Mouse (Mus musculus) macrophage (primary cell): ENCODE measurements around the gene Amz1. TPM values are rescaled to one million over a fixed set of nuclear protein-coding genes. Genes with fewer than 3 reads are reported as not detected.

Experiments used
- H3K27ac ChIP-seq: fragments of 350-480 bp; formaldehyde crosslinking; 2 replicates; pipeline ENCODE4 v1.9.0; 2021
- H3K36me3 ChIP-seq: fragments of 350-480 bp; formaldehyde crosslinking; 2 replicates; pipeline ENCODE4 v1.9.0; 2021; ENCODE audit errors: inconsistent target
- H3K4me3 ChIP-seq: fragments of 350-480 bp; formaldehyde crosslinking; 2 replicates; pipeline ENCODE4 v1.9.0; 2021; ENCODE audit errors: inconsistent target
- H3K79me2 ChIP-seq: fragments of 350-480 bp; formaldehyde crosslinking; 2 replicates; pipeline ENCODE4 v1.9.0; 2021; ENCODE audit errors: inconsistent target
- WGBS: methylation state at CpG from one replicate; pipeline ENCODE4 v1.1.7; 2026; ENCODE audit warnings: inconsistent platforms; ENCODE audit not compliant: missing documents; 5-methylcytosine and 5-hydroxymethylcytosine counted together
- polyA plus RNA-seq: library from polyadenylated mRNA; stranded (reverse); fragments of 250-400 nt; gene quantifications from 3 replicates; pipeline ENCODE4 v1.2.4, GENCODE M21; 2018; ENCODE audit warnings: inconsistent platforms

Gene Amz1
- polyA plus RNA-seq, 1 experiment from 2014 or later: 13.4 TPM

DNA sequence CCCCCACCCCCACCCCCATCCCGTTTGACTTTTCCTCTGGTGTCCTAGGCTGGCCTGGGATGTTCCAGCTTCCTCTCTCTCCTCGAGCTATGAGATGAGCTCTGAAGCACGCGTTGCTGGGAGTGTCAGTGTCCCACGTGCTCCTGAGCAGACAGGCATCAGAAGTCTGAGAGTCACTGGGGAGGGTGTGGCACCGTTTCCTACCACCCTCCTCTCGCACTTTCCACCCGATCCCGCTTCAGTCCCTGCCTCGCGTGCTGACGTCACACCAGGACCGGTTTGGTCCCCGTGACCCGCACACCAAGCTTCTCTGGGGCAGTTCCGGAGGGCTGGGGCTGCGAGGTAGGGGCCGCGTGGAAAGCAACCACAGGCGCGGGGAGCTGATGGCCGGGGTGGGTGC is 11.4 kb downstream of the Amz1 start:
- no peaks in the 10 kb centered on the region for H3K36me3 ChIP-seq
- H3K4me3 ChIP-seq: peak overlapping the region; percentile 57; the same call in 1 of the 2 replicates
- H3K27ac ChIP-seq: peak overlapping the region; percentile 53; the same call in 1 of the 2 replicates
- WGBS: 3% methylated on average over 18 of the region's 22 CpGs
- H3K79me2 ChIP-seq: peaks cover 18% of the 10 kb centered on the region; the same call in 1 of the 2 replicates

DNA sequence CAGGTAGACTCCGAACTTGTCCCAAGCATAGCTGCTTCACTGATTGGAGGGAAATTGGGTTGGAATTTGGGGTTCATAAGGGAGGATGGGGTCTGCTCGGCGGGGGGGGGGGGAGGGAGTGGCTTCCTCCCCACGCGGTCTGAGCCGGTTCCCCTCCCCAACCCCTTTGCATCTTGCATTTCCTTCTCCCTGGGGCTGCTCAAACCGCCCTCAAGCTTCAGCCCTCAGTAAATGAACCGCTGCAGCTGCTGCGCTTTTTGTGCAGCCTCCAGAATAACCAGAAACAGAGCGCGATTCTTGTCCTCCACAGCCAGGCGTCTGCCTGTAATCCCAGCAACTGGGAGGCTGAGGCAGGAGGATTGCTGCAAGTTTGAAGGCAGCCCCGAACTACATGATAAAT is 12.2 kb downstream of the Amz1 start:
- peak overlapping the region; percentile 53 for H3K27ac ChIP-seq
- peak overlapping the region; percentile 57 for H3K4me3 ChIP-seq
- WGBS: 11% methylated on average over 8 of the region's 13 CpGs
- H3K36me3 ChIP-seq: no peaks in the 10 kb centered on the region
- peaks cover 18% of the 10 kb centered on the region; the same call in 1 of the 2 replicates for H3K79me2 ChIP-seq

DNA sequence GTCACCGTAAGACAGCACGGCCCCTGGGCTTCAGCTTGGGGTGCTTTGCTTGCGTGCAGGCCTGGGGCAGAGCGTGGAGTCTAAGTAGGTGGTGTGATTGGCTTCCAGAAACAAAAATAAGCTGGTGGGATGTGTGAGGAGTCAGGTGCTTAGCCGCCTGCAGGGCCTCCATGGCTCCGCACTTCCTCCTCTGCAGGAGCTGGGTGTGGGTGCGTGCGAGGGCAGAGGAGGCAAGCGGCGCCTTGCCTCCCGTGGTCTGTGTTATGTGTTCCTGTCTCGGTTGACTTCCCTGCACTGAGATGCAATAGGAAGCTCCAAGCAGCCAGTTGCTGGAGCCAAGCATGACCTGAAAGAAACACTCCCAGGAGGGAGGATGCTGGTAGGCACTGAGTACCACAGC is 15.9 kb downstream of the Amz1 start:
- Histone ChIP-seq H3K27ac (peak overlapping the region; percentile 33), H3K36me3 (no peaks in the 10 kb centered on the region), H3K4me3 (no peak overlapping the region), H3K79me2 (peaks cover 18% of the 10 kb centered on the region; the same call in 1 of the 2 replicates)
- 34% methylated on average over 11 of the region's 12 CpGs for WGBS

DNA sequence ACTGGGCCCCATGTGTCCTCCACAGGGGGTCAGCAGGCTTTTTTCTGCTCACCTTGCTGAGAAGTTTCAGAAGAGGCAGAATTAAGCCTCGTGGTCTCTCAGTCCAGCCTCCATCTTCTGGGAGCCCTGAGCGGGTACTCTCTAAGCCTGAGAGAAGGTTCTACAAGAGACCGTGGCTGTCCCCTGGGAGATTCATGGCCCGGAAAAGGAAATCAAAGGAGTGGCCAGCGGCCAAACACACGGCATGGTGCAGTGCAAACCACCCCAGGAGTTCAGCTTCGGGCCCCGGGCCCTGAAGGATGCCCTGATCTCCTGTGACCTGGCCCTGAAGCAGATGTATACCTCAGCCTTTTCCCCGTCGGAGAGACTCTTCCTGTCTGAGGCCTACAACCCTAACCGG is 17.1 kb downstream of the Amz1 start:
- H3K36me3 ChIP-seq: no peaks in the 10 kb centered on the region
- no peak overlapping the region for H3K27ac ChIP-seq
- no peak overlapping the region for H3K4me3 ChIP-seq
- peaks cover 18% of the 10 kb centered on the region; the same call in 1 of the 2 replicates for H3K79me2 ChIP-seq
- WGBS: 92% methylated on average over 10 of the region's 11 CpGs

DNA sequence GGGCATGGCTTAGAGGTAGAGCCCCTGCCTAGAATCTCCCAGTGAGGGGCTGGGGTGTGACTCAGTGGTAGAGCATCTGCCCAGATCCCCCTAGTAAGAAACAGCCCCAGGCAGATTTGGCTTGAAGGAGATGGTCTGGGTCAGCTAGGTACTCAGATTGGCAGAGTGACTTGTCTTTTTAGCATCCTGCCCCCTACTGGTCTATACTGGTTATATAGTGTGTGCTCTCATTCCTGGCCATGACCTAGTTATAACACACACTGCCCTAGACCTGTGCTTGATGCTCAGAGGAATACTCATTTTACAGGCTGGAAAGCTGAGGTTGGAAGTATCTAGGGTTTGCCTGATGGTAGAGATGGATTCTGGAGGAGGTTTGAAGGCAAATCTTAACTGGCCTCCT is 17.9 kb downstream of the Amz1 start:
- Histone ChIP-seq H3K36me3 (no peaks in the 10 kb centered on the region), H3K4me3 (no peak overlapping the region), H3K27ac (no peak overlapping the region), H3K79me2 (peaks cover 13% of the 10 kb centered on the region; the same call in 1 of the 2 replicates)

DNA sequence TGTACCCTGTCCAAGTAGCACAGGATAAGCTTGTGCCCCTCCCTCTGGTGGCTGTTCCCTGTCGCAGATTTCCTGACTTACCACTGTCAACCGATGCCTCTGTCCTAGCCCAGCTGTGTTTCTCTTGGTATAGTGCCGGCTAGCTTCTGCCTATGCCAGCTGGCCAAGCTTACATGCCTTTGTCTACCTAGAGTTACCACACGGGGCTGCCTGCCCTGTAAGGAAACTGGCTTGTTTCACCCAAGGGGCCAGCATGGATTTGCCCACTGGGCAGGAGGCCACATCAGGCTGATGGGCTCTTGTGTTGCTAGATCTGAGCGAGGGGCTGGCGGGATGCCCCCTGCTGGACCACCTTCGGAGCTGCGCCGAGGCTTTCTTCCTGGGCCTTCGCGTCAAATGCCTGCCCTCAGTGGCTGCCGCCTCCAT is 19.8 kb downstream of the Amz1 start:
- Histone ChIP-seq H3K79me2 (no peaks in the 10 kb centered on the region), H3K27ac (no peak overlapping the region), H3K36me3 (no peaks in the 10 kb centered on the region), H3K4me3 (no peak overlapping the region)
- 62% methylated on average over 12 of the region's 12 CpGs for WGBS

DNA sequence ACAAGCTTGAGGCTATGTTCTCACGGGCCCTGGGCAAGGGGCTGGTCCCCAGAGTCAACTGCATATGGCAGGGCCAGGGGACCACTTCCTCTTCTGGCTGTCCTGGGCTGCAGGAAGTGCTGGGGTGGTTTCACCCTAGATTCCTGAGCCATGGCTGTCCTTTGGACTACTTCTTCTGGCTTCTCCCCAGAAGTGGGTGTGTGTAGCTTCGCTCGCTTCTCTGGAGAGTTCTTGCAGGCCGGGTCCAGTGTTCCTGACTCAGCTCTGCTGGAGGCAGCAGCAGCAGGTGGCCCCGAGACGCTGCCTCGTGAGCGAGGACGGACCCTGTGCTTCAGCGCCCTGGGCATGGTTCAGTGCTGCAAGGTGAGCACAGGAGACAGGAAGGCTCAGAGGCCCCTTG is 24.5 kb downstream of the Amz1 start:
- 64% methylated on average over 9 of the region's 10 CpGs for WGBS
- Histone ChIP-seq H3K79me2 (no peaks in the 10 kb centered on the region), H3K27ac (0 out of 2 replicates have a peak overlapping the region, but pooled peaks have one; percentile 4), H3K36me3 (peaks cover 9% of the 10 kb centered on the region; the same call in 1 of the 2 replicates), H3K4me3 (no peak overlapping the region)

DNA sequence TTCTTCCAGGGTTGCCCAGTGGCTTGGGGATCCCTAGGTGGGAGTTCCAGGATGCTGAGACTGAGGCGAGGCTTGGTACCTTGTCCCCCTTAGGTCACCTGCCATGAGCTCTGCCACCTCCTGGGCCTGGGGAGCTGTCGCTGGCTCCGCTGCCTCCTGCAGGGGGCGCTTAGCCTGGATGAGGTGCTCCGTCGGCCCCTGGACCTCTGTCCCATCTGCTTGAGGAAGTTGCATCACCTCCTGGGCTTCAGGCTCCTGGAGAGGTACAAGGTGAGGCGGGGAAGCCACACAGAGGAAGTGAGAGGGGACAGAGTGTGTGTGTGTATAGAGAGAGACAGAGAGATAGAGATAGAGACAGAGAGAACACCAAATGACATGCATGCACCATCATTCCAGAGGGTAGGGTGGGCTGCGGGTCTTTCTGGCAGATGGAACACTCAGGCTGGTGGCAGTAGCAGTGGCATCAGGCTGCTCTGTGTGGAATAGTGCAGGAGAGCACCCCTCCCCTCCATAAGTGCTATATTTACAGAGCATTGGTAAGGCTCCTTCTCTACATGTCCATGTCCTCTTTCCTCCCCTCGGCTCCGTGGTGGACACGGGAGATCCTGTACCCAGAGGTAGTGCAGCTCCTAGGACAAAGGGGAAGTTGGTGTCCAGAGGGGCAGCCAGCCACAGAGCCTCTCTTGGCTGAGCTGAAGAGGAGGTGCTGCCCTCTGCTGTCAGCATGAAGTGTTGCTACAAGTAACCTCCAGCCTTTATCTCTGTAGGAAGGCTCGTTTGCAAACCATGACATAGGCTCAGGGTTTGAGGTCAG is 25.3 kb downstream of the Amz1 start:
- peaks cover 9% of the 10 kb centered on the region; the same call in 1 of the 2 replicates for H3K36me3 ChIP-seq
- 11% methylated on average over 12 of the region's 12 CpGs for WGBS
- no peak overlapping the region for H3K27ac ChIP-seq
- H3K4me3 ChIP-seq: no peak overlapping the region
- H3K79me2 ChIP-seq: no peaks in the 10 kb centered on the region

DNA sequence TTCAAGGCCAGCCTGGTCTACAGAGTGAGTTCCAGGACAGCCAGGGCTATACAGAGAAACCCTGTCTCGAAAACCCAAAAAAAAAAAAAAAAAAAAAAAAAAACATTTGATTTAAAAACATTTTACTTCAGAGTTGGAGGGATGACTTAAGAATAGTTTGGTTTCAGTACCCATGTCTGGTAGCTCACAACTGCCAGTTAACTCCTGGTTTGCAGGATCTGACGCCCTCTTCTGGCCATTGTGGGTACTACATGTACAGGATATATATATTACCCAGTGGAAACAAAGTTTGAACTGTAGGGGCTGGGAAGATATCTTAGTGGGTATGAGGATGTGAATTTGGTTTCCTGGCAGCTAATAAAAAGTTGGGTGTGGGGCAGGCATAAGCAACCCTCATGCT is 27.0 kb downstream of the Amz1 start:
- Histone ChIP-seq H3K36me3 (peaks cover 9% of the 10 kb centered on the region; the same call in 1 of the 2 replicates), H3K79me2 (no peaks in the 10 kb centered on the region), H3K4me3 (no peak overlapping the region), H3K27ac (no peak overlapping the region)
- 0% methylated on average over 1 of the region's 2 CpGs for WGBS

DNA sequence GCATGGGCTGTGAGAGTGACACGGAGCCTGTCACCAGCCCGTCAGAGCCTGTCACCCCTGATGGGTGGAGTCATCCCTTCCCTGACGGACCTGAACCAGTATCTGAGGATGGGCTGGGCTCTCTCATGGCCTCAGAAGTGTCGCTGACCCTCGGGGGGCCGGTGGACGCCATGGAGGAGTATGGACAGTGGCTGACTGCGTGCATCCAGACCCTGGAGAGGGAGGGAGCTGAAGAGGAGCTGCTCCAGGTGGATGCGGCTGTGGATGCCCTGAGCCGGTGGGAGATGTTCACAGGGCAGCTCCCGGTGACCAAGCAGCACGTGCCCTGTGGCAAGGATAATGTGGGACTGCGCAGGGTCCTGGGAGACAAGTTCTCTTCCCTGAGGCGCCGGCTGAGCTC is 28.1 kb downstream of the Amz1 start:
- H3K4me3 ChIP-seq: no peak overlapping the region
- peaks cover 11% of the 10 kb centered on the region; the same call in 1 of the 2 replicates for H3K36me3 ChIP-seq
- WGBS: 93% methylated on average over 11 of the region's 15 CpGs

DNA sequence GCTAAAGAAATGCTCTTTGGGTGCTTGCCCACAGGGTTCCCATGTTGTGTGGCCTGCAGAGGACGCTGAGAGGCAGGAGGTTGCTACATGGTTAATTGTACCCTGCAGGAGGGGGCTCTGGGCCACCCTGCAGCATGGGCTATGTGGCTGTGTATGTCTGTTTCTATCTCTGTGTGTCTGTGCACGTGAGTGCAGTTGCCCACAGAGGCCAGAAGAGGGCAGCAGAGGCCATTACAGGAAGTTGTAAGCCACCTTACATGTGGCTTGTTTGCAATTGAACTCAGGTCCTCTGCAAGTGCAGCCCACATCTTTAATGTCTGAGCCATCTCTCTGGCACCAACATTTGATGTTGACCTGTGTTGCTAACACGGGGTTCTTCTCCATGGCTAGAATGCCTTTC is 28.7 kb downstream of the Amz1 start:
- Histone ChIP-seq H3K4me3 (no peak overlapping the region), H3K27ac (no peak overlapping the region), H3K36me3 (peaks cover 16% of the 10 kb centered on the region; the same call in 1 of the 2 replicates), H3K79me2 (no peaks in the 10 kb centered on the region)
- 98% methylated on average over 3 of the region's 3 CpGs for WGBS

More for the DNA sequence above, 28.1 kb downstream of the Amz1 start:
- Histone ChIP-seq H3K27ac (no peak overlapping the region), H3K79me2 (no peaks in the 10 kb centered on the region)

DNA sequence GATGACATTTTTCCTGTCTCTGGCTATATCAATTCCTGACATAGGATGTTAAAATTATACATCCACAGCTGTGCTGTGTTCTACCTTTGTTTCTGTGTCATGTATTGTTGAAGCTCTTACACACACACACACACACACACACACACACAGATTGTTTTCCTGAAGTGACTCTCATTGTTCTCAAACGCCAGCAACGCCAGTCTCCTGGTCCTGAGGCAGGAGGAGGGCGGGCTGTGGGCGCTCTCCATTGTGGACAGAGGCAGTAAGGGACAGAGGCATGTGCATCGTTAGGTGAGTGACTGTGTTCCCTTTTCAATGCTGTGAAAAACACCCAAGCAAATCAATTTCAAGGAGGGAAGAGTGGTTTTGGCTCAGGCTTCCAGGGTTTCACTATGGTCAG is 29.3 kb downstream of the Amz1 start:
- 94% methylated on average over 5 of the region's 5 CpGs for WGBS
- Histone ChIP-seq H3K79me2 (no peaks in the 10 kb centered on the region), H3K27ac (no peak overlapping the region), H3K4me3 (no peak overlapping the region), H3K36me3 (peaks cover 22% of the 10 kb centered on the region; the same call in 1 of the 2 replicates)

DNA sequence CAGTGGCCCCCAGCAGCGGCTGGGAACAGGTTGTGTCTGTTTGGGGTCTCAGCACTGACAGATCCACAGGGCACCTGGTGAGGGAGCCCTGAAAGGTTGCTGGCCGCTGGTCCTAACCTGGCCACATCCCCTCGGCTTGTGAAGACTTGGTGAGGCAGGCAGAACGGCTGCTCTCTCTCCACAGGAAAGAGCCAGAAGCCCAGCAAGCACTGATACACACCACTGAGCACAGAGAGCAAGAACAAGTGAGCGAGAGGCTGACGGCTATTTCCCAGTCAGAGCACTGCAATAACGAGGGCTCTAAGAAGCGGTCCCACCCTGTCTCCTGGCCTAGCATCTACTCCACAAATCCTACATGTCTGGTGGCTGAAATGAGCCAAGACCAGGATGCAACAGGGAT is 34.9 kb downstream of the Amz1 start:
- 89% methylated on average over 8 of the region's 8 CpGs for whole genome bisulfite sequencing
- H3K27ac ChIP-seq: no peak overlapping the region
- H3K4me3 ChIP-seq: no peak overlapping the region
- H3K36me3 ChIP-seq: peaks cover 52% of the 10 kb centered on the region
- H3K79me2 ChIP-seq: peaks cover 54% of the 10 kb centered on the region

DNA sequence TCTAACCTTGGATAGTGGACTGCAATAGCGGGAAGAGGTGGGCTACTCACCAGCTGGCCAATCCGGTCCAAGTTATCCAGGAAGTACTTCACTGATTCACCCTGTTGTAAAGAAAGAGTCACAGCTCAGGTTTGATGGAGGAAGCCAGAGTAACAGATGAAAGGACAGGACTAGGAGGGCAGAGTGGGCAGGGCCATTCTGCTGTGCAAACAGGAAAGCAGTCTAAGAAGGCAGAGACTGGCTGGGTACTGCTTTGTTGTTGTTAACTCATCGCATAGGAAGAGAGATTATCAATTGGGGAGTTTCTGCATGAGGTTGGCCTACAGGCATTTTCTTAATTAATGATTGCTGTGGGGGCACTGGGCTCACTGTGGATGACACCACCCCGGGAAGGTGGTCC is 38.6 kb downstream of the Amz1 start:
- Histone ChIP-seq H3K36me3 (peaks cover 45% of the 10 kb centered on the region), H3K27ac (peak overlapping the region; percentile 100), H3K79me2 (peaks cover 78% of the 10 kb centered on the region), H3K4me3 (no peak overlapping the region)
- WGBS: 94% methylated on average over 4 of the region's 4 CpGs

DNA sequence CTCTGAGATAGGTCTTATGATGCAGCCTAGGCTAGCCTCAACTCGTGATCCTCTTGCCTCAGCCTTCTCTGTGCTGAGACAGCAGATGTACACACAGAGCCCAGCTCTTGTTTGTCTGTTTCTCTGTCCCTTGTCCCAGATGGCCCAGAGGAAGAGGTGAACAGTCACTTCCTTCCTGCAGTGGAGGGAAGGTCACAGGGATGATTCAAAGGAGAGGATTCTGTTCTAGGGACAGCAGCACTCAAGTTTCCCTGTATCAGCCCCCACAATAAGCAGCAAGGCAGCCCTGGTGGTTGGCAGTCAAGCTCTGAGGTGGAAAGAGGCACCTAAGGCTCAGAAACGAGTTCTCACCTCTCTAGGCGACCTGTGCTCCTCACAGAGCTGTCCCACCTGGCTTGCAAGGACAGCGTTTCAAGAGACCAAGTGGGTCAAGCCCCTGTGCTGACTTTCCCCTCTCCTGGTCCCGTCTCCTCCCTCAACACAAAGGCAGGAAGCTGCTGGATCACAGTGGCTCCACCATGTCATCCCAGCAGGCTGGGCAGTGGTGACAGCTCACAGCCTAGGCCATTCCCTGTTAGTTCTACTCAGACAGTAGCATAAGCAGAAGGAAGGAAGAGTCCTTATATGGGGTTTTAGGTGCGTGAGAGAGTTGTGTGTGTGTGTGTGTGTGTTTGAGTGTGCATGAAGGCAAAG is 41.1 kb downstream of the Amz1 start:
- 38% methylated on average over 6 of the region's 6 CpGs for WGBS
- H3K4me3 ChIP-seq: no peak overlapping the region
- peak overlapping the region; percentile 100 for H3K27ac ChIP-seq
- peaks cover 21% of the 10 kb centered on the region for H3K36me3 ChIP-seq
- peaks cover 87% of the 10 kb centered on the region for H3K79me2 ChIP-seq
